Mouse (Mus musculus): Measurements from ENCODE around the gene B3glct. TPM values are rescaled to one million over a fixed set of nuclear protein-coding genes. Genes with fewer than 3 reads are reported as not detected.

Gene B3glct
- polyA plus RNA-seq, 1 experiment from 2014 or later: 15.9 TPM

- DNase-seq (ENCODE audit: low spot score): no peak
- 82% methylated on average over 8 of the region's 8 CpGs for WGBS
- H3K9ac ChIP-seq: no peak overlapping the region
- no peak overlapping the region for H3K27ac ChIP-seq
- H3K4me1 ChIP-seq (replicated peaks; ENCODE audit: control insufficient read depth, insufficient read depth, low read length): no peaks in the 10 kb centered on the region
- no peak for ATAC-seq (ENCODE audit: low FRiP score)
- no peaks in the 10 kb centered on the region for H3K36me3 ChIP-seq (replicated peaks; ENCODE audit: control insufficient read depth, insufficient read depth)
- no peak overlapping the region for H3K4me3 ChIP-seq (replicated peaks; ENCODE audit: low read length)
- H3K9me3 ChIP-seq (ENCODE audit: control insufficient read depth, low read length): no peaks in the 10 kb centered on the region
- H3K4me2 ChIP-seq (replicated peaks): no peak overlapping the region
- H3K27me3 ChIP-seq (ENCODE audit: control insufficient read depth, insufficient read depth, low read length): no peaks in the 10 kb centered on the region
These were observed 89.1 kb downstream of the B3glct start for GRCm38 (mm10) chr5:149767116-149767515.

GRCm38 (mm10) chr5:149767651-149768301 lies 89.7 kb downstream of the B3glct start:
- H3K27ac ChIP-seq: no peak overlapping the region
- H3K4me1 ChIP-seq (replicated peaks; ENCODE audit: control insufficient read depth, insufficient read depth, low read length): no peaks in the 10 kb centered on the region
- H3K9ac ChIP-seq: no peak overlapping the region
- no peaks in the 10 kb centered on the region for H3K36me3 ChIP-seq (replicated peaks; ENCODE audit: control insufficient read depth, insufficient read depth)
- no peak overlapping the region for H3K4me2 ChIP-seq (replicated peaks)
- ATAC-seq (ENCODE audit: low FRiP score) (no peak), DNase-seq (ENCODE audit: low spot score) (no peak)
- 95% methylated on average over 5 of the region's 5 CpGs for WGBS
- no peak overlapping the region for H3K4me3 ChIP-seq (replicated peaks; ENCODE audit: low read length)
- no peaks in the 10 kb centered on the region for H3K9me3 ChIP-seq (ENCODE audit: control insufficient read depth, low read length)
- no peaks in the 10 kb centered on the region for H3K27me3 ChIP-seq (ENCODE audit: control insufficient read depth, insufficient read depth, low read length)

- Histone ChIP-seq H3K27me3 (ENCODE audit: control insufficient read depth, insufficient read depth, low read length) (no peaks in the 10 kb centered on the region), H3K36me3 (replicated peaks; ENCODE audit: control insufficient read depth, insufficient read depth) (no peaks in the 10 kb centered on the region), H3K9me3 (ENCODE audit: control insufficient read depth, low read length) (no peaks in the 10 kb centered on the region), H3K4me2 (replicated peaks) (no peak overlapping the region), H3K4me1 (replicated peaks; ENCODE audit: control insufficient read depth, insufficient read depth, low read length) (no peaks in the 10 kb centered on the region), H3K9ac (no peak overlapping the region), H3K4me3 (replicated peaks; ENCODE audit: low read length) (no peak overlapping the region), H3K27ac (no peak overlapping the region)
- ATAC-seq (ENCODE audit: low FRiP score) (no peak), DNase-seq (ENCODE audit: low spot score) (no peak)
- 96% methylated on average over 8 of the region's 8 CpGs for WGBS
These were observed 91.6 kb downstream of the B3glct start for GRCm38 (mm10) chr5:149769666-149770065.

GRCm38 (mm10) chr5:149776038-149776437 lies 98.0 kb downstream of the B3glct start:
- H3K4me3 ChIP-seq (replicated peaks; ENCODE audit: low read length): no peak overlapping the region
- 91% methylated on average over 7 of the region's 7 CpGs for WGBS
- no peak for ATAC-seq (ENCODE audit: low FRiP score)
- H3K9me3 ChIP-seq (ENCODE audit: control insufficient read depth, low read length): no peaks in the 10 kb centered on the region
- H3K27me3 ChIP-seq (ENCODE audit: control insufficient read depth, insufficient read depth, low read length): no peaks in the 10 kb centered on the region
- no peaks in the 10 kb centered on the region for H3K4me1 ChIP-seq (replicated peaks; ENCODE audit: control insufficient read depth, insufficient read depth, low read length)
- H3K27ac ChIP-seq: no peak overlapping the region
- no peaks in the 10 kb centered on the region for H3K36me3 ChIP-seq (replicated peaks; ENCODE audit: control insufficient read depth, insufficient read depth)
- no peak overlapping the region for H3K9ac ChIP-seq
- no peak overlapping the region for H3K4me2 ChIP-seq (replicated peaks)
- no peak for DNase-seq (ENCODE audit: low spot score)

GRCm38 (mm10) chr5:149779740-149780139 lies 101.7 kb downstream of the B3glct start:
- H3K4me3 ChIP-seq (replicated peaks; ENCODE audit: low read length): no peak overlapping the region

GRCm38 (mm10) chr5:149780411-149780810 lies 102.4 kb downstream of the B3glct start:
- WGBS: 96% methylated on average over 2 of the region's 2 CpGs
- H3K4me1 ChIP-seq (replicated peaks; ENCODE audit: control insufficient read depth, insufficient read depth, low read length): no peaks in the 10 kb centered on the region
- no peak overlapping the region for H3K27ac ChIP-seq
- no peaks in the 10 kb centered on the region for H3K36me3 ChIP-seq (replicated peaks; ENCODE audit: control insufficient read depth, insufficient read depth)
- ATAC-seq (ENCODE audit: low FRiP score) (no peak), DNase-seq (ENCODE audit: low spot score) (no peak)
- H3K27me3 ChIP-seq (ENCODE audit: control insufficient read depth, insufficient read depth, low read length): no peaks in the 10 kb centered on the region
- no peak overlapping the region for H3K4me2 ChIP-seq (replicated peaks)
- H3K9ac ChIP-seq: no peak overlapping the region
- H3K9me3 ChIP-seq (ENCODE audit: control insufficient read depth, low read length): no peaks in the 10 kb centered on the region
- H3K4me3 ChIP-seq (replicated peaks; ENCODE audit: low read length): no peak overlapping the region

More at GRCm38 (mm10) chr5:149779740-149780139, 101.7 kb downstream of the B3glct start:
- Histone ChIP-seq H3K36me3 (replicated peaks; ENCODE audit: control insufficient read depth, insufficient read depth) (no peaks in the 10 kb centered on the region), H3K9me3 (ENCODE audit: control insufficient read depth, low read length) (no peaks in the 10 kb centered on the region), H3K4me2 (replicated peaks) (no peak overlapping the region), H3K4me1 (replicated peaks; ENCODE audit: control insufficient read depth, insufficient read depth, low read length) (no peaks in the 10 kb centered on the region), H3K9ac (no peak overlapping the region), H3K27ac (no peak overlapping the region), H3K27me3 (ENCODE audit: control insufficient read depth, insufficient read depth, low read length) (no peaks in the 10 kb centered on the region)
- DNase-seq (ENCODE audit: low spot score) (no peak), ATAC-seq (ENCODE audit: low FRiP score) (no peak)
- WGBS: 91% methylated on average over 6 of the region's 6 CpGs

- Histone ChIP-seq H3K4me2 (replicated peaks) (no peak overlapping the region), H3K36me3 (replicated peaks; ENCODE audit: control insufficient read depth, insufficient read depth) (no peaks in the 10 kb centered on the region), H3K9ac (no peak overlapping the region), H3K4me3 (replicated peaks; ENCODE audit: low read length) (no peak overlapping the region), H3K9me3 (ENCODE audit: control insufficient read depth, low read length) (0 out of 2 replicates have a peak, but pooled peaks cover 13% of the 10 kb centered on the region), H3K4me1 (replicated peaks; ENCODE audit: control insufficient read depth, insufficient read depth, low read length) (no peaks in the 10 kb centered on the region), H3K27ac (no peak overlapping the region), H3K27me3 (ENCODE audit: control insufficient read depth, insufficient read depth, low read length) (no peaks in the 10 kb centered on the region)
- 23% methylated on average over 8 of the region's 8 CpGs for WGBS
- DNase-seq (ENCODE audit: low spot score) (no peak), ATAC-seq (ENCODE audit: low FRiP score) (no peak)
These were observed 112.1 kb downstream of the B3glct start for GRCm38 (mm10) chr5:149790087-149790486.

GRCm38 (mm10) chr5:149810071-149810470 lies 132.0 kb downstream of the B3glct start:
- H3K9me3 ChIP-seq (ENCODE audit: control insufficient read depth, low read length): no peaks in the 10 kb centered on the region
- H3K4me1 ChIP-seq (replicated peaks; ENCODE audit: control insufficient read depth, insufficient read depth, low read length): no peaks in the 10 kb centered on the region
- H3K4me3 ChIP-seq (replicated peaks; ENCODE audit: low read length): no peak overlapping the region
- no peaks in the 10 kb centered on the region for H3K27me3 ChIP-seq (ENCODE audit: control insufficient read depth, insufficient read depth, low read length)
- 81% methylated on average over 2 of the region's 2 CpGs for WGBS
- no peak overlapping the region for H3K27ac ChIP-seq
- no peak overlapping the region for H3K9ac ChIP-seq
- ATAC-seq (ENCODE audit: low FRiP score) (no peak), DNase-seq (ENCODE audit: low spot score) (no peak)
- no peak overlapping the region for H3K4me2 ChIP-seq (replicated peaks)
- H3K36me3 ChIP-seq (replicated peaks; ENCODE audit: control insufficient read depth, insufficient read depth): no peaks in the 10 kb centered on the region

GRCm38 (mm10) chr5:149811835-149812234 lies 133.8 kb downstream of the B3glct start:
- 37% methylated on average over 6 of the region's 6 CpGs for WGBS
- DNase-seq (ENCODE audit: low spot score): no peak

More at GRCm38 (mm10) chr5:149811835-149812234, 133.8 kb downstream of the B3glct start:
- H3K27me3 ChIP-seq (ENCODE audit: control insufficient read depth, insufficient read depth, low read length): no peaks in the 10 kb centered on the region
- H3K4me1 ChIP-seq (replicated peaks; ENCODE audit: control insufficient read depth, insufficient read depth, low read length): no peaks in the 10 kb centered on the region
- no peaks in the 10 kb centered on the region for H3K36me3 ChIP-seq (replicated peaks; ENCODE audit: control insufficient read depth, insufficient read depth)
- no peaks in the 10 kb centered on the region for H3K9me3 ChIP-seq (ENCODE audit: control insufficient read depth, low read length)
- H3K27ac ChIP-seq: no peak overlapping the region
- no peak overlapping the region for H3K4me2 ChIP-seq (replicated peaks)
- H3K9ac ChIP-seq: no peak overlapping the region
- H3K4me3 ChIP-seq (replicated peaks; ENCODE audit: low read length): no peak overlapping the region
- no peak for ATAC-seq (ENCODE audit: low FRiP score)

Data from hindbrain, embryonic 14.5 days (tissue).